8 mouse cellular contexts compared by ENCODE assay signal in genomic region chr12:7777220-7778055, GRCm38 (mm10).
DNase-seq lines count a peak whose midpoint lies in the region; ATAC-seq lines count a peak whose summit lies in the region.

No protein-coding gene starts in this region.

- H3K27me3 ChIP-seq in forebrain, embryonic 13.5 days: no peaks in the 10 kb centered on the region
- H3K27me3 ChIP-seq in hindbrain, embryonic 16.5 days (replicated peaks; ENCODE audit: control insufficient read depth, insufficient read depth, low read length): no peaks in the 10 kb centered on the region
- H3K27me3 ChIP-seq in stomach, embryonic 15.5 days (replicated peaks): no peaks in the 10 kb centered on the region

- H3K36me3 ChIP-seq in forebrain, embryonic 13.5 days (ENCODE audit: poor library complexity, severe bottlenecking): no peaks in the 10 kb centered on the region
- H3K36me3 ChIP-seq in hindbrain, embryonic 16.5 days (ENCODE audit: control insufficient read depth, insufficient read depth, low read length): no peaks in the 10 kb centered on the region
- no peaks in the 10 kb centered on the region for H3K36me3 ChIP-seq in stomach, embryonic 15.5 days

- peak; percentile 84 for ATAC-seq in forebrain, embryonic 13.5 days
- peak; percentile 84 for ATAC-seq in hindbrain, embryonic 16.5 days
- peak; percentile 50; the same call in 1 of the 2 replicates for ATAC-seq in stomach, embryonic 15.5 days (ENCODE audit: insufficient read depth, low FRiP score, low read depth)

- no peak overlapping the region for H3K4me3 ChIP-seq in forebrain, embryonic 13.5 days
- H3K4me3 ChIP-seq in hindbrain, embryonic 16.5 days (ENCODE audit: low read length): no peak overlapping the region
- H3K4me3 ChIP-seq in stomach, embryonic 15.5 days (replicated peaks): no peak overlapping the region

- H3K4me1 ChIP-seq in forebrain, embryonic 13.5 days: peaks cover 13% of the 10 kb centered on the region; the same call in 1 of the 2 replicates
- no peaks in the 10 kb centered on the region for H3K4me1 ChIP-seq in hindbrain, embryonic 16.5 days (ENCODE audit: control insufficient read depth, insufficient read depth, low read depth, low read length)
- no peaks in the 10 kb centered on the region for H3K4me1 ChIP-seq in stomach, embryonic 15.5 days

- 0 out of 2 replicates have a peak overlapping the region, but pooled peaks have one; percentile 14 for H3K27ac ChIP-seq in forebrain, embryonic 13.5 days
- no peak overlapping the region for H3K27ac ChIP-seq in hindbrain, embryonic 16.5 days (ENCODE audit: low read depth, low read length)
- H3K27ac ChIP-seq in stomach, embryonic 15.5 days: no peak overlapping the region

- no peaks in the 10 kb centered on the region for H3K9me3 ChIP-seq in forebrain, embryonic 13.5 days (replicated peaks)
- H3K9me3 ChIP-seq in hindbrain, embryonic 16.5 days (ENCODE audit: control insufficient read depth, low read length): no peaks in the 10 kb centered on the region
- no peaks in the 10 kb centered on the region for H3K9me3 ChIP-seq in stomach, embryonic 15.5 days

- peak; percentile 24 for DNase-seq in adrenal gland, adult 2 months
- no peak for DNase-seq in adrenal gland, postnatal 4 days (ENCODE audit: low spot score in 2 of 2)
- DNase-seq in c-Kit-positive CD71-positive TER-119-positive erythroid progenitor cells, embryonic 14.5 days (ENCODE audit: low spot score): peak; percentile 6
- DNase-seq in layer of hippocampus, postnatal 14 days (ENCODE audit: low spot score in 2 of 2): peak; percentile 58 to 83
- DNase-seq in mesoderm, embryonic 11.5 days (ENCODE audit: low read depth, low spot score): peak; percentile 82

- H3K4me2 ChIP-seq in forebrain, embryonic 13.5 days: no peak overlapping the region
- no peak overlapping the region for H3K4me2 ChIP-seq in hindbrain, embryonic 16.5 days (ENCODE audit: low read length)
- H3K4me2 ChIP-seq in stomach, embryonic 15.5 days: no peak overlapping the region

- H3K9ac ChIP-seq in forebrain, embryonic 13.5 days: no peak overlapping the region
- H3K9ac ChIP-seq in hindbrain, embryonic 16.5 days (ENCODE audit: low read depth, low read length): no peak overlapping the region
- no peak overlapping the region for H3K9ac ChIP-seq in stomach, embryonic 15.5 days

- 57% methylated on average over 10 of the region's 10 CpGs for WGBS in forebrain, embryonic 13.5 days
- WGBS in hindbrain, embryonic 16.5 days: 49% methylated on average over 10 of the region's 10 CpGs
- 52% methylated on average over 10 of the region's 10 CpGs for WGBS in stomach, embryonic 15.5 days

Comparison
In these comparisons a context has a peak if more than half of its experiments do, and no peak if none do; other contexts are left out.
1. DNase-seq: peak in adrenal gland, adult 2 months (single experiment), c-Kit-positive CD71-positive TER-119-positive erythroid progenitor cells, embryonic 14.5 days (single experiment), layer of hippocampus, postnatal 14 days (2 of 2) and mesoderm, embryonic 11.5 days (single experiment); none in adrenal gland, postnatal 4 days (0 of 2).
2. Peak in every context shown above with its lines, with median percentiles within 50 percentile points of each other: ATAC-seq.